Mouse (Mus musculus): Measurements from ENCODE around the gene Mmp10.

Gene Mmp10

GRCm38 (mm10) chr9:7502051-7502450, at the start of gene Mmp10:
Gene Mmp10, plus strand, starts transcription at chr9:7502352.
- no peak for DNase-seq (ENCODE audit: extremely low spot score)

GRCm38 (mm10) chr9:7453302-7453701, 48.9 kb upstream of the Mmp10 start:
- DNase-seq (ENCODE audit: extremely low spot score), result no peak

GRCm38 (mm10) chr9:7470262-7470661, 31.9 kb upstream of the Mmp10 start:
- no peak for DNase-seq (ENCODE audit: extremely low spot score)

GRCm38 (mm10) chr9:7483684-7484394, 18.3 kb upstream of the Mmp10 start:
- DNase-seq (ENCODE audit: extremely low spot score), result no peak

- DNase-seq (ENCODE audit: extremely low spot score), result no peak
These were observed 1.0 kb upstream of the Mmp10 start for GRCm38 (mm10) chr9:7501138-7501537.

- DNase-seq (ENCODE audit: extremely low spot score), result no peak
These were observed 5.2 kb downstream of the Mmp10 start for GRCm38 (mm10) chr9:7507321-7507876.

- DNase-seq (ENCODE audit: extremely low spot score), result no peak
These were observed 7.6 kb downstream of the Mmp10 start for GRCm38 (mm10) chr9:7509619-7510233.

GRCm38 (mm10) chr9:7517944-7518571, 15.9 kb downstream of the Mmp10 start:
- DNase-seq (ENCODE audit: extremely low spot score), result no peak

GRCm38 (mm10) chr9:7526255-7526940, 24.2 kb downstream of the Mmp10 start:
- no peak for DNase-seq (ENCODE audit: extremely low spot score)

GRCm38 (mm10) chr9:7542763-7543162, 40.6 kb downstream of the Mmp10 start:
- DNase-seq (ENCODE audit: extremely low spot score), result no peak

- DNase-seq (ENCODE audit: extremely low spot score), result no peak
These were observed 42.8 kb downstream of the Mmp10 start for GRCm38 (mm10) chr9:7544923-7545457.

- DNase-seq (ENCODE audit: extremely low spot score), result no peak
These were observed 43.3 kb downstream of the Mmp10 start for GRCm38 (mm10) chr9:7545471-7545870.

GRCm38 (mm10) chr9:7545920-7546319, 43.8 kb downstream of the Mmp10 start:
- no peak for DNase-seq (ENCODE audit: extremely low spot score)

GRCm38 (mm10) chr9:7551943-7552342, 49.8 kb downstream of the Mmp10 start:
- no peak for DNase-seq (ENCODE audit: extremely low spot score)

GRCm38 (mm10) chr9:7553536-7553935, 51.4 kb downstream of the Mmp10 start:
- DNase-seq (ENCODE audit: extremely low spot score), result no peak

GRCm38 (mm10) chr9:7554382-7554781, 52.2 kb downstream of the Mmp10 start:
- DNase-seq (ENCODE audit: extremely low spot score), result no peak

GRCm38 (mm10) chr9:7558221-7559017, 56.3 kb downstream of the Mmp10 start, which contains the start of gene Mmp8:
Gene Mmp8, plus strand, starts transcription at chr9:7558456.
- DNase-seq (ENCODE audit: extremely low spot score), result no peak

Measured in embryo, embryonic 9.5 days (tissue).